Mouse (Mus musculus): Measurements from ENCODE around the gene F7. TPM values are rescaled to one million over a fixed set of nuclear protein-coding genes. Genes with fewer than 3 reads are reported as not detected.

The F7 gene
- polyA plus RNA-seq, 1 experiment: 2.0 TPM

- Histone ChIP-seq H3K27me3 (ENCODE audit: control insufficient read depth, insufficient read depth, low read length) (no peaks in the 10 kb centered on the region), H3K4me3 (ENCODE audit: control insufficient read depth, low read depth, low read length) (no peak overlapping the region), H3K36me3 (ENCODE audit: control insufficient read depth, insufficient read depth, low read length) (no peaks in the 10 kb centered on the region), H3K4me1 (ENCODE audit: control insufficient read depth, insufficient read depth, low read length) (peaks cover 6% of the 10 kb centered on the region), H3K27ac (ENCODE audit: control insufficient read depth, insufficient read depth, low read depth, low read length) (no peak overlapping the region)
- TF ChIP-seq POLR2A (IDR thresholded peaks at IDR 0.05; ENCODE audit: control insufficient read depth, low read depth, low read length): no peak
- TF ChIP-seq CTCF (IDR thresholded peaks at IDR 0.05; ENCODE audit: control insufficient read depth, insufficient read depth, insufficient replicate concordance, low read depth, low read length): no peak
Measured at GRCm38 (mm10) chr8:12984601-12985243, 41.1 kb upstream of the F7 start.

- no peak for TF ChIP-seq POLR2A (IDR thresholded peaks at IDR 0.05; ENCODE audit: control insufficient read depth, low read depth, low read length)
- no peak for TF ChIP-seq CTCF (IDR thresholded peaks at IDR 0.05; ENCODE audit: control insufficient read depth, insufficient read depth, insufficient replicate concordance, low read depth, low read length)
- no peak overlapping the region for H3K4me3 ChIP-seq (ENCODE audit: control insufficient read depth, low read depth, low read length)
- H3K36me3 ChIP-seq (ENCODE audit: control insufficient read depth, insufficient read depth, low read length): no peaks in the 10 kb centered on the region
Measured at GRCm38 (mm10) chr8:12985259-12985658, 40.6 kb upstream of the F7 start.

GRCm38 (mm10) chr8:12987571-12987970, 38.3 kb upstream of the F7 start:
- H3K4me1 ChIP-seq (ENCODE audit: control insufficient read depth, insufficient read depth, low read length): no peaks in the 10 kb centered on the region

More at GRCm38 (mm10) chr8:12985259-12985658, 40.6 kb upstream of the F7 start:
- Histone ChIP-seq H3K27me3 (ENCODE audit: control insufficient read depth, insufficient read depth, low read length) (no peaks in the 10 kb centered on the region), H3K4me1 (ENCODE audit: control insufficient read depth, insufficient read depth, low read length) (peaks cover 4% of the 10 kb centered on the region), H3K27ac (ENCODE audit: control insufficient read depth, insufficient read depth, low read depth, low read length) (no peak overlapping the region)

GRCm38 (mm10) chr8:12988722-12989430, 37.0 kb upstream of the F7 start:
- Histone ChIP-seq H3K27me3 (ENCODE audit: control insufficient read depth, insufficient read depth, low read length) (no peaks in the 10 kb centered on the region), H3K27ac (ENCODE audit: control insufficient read depth, insufficient read depth, low read depth, low read length) (no peak overlapping the region), H3K4me1 (ENCODE audit: control insufficient read depth, insufficient read depth, low read length) (no peaks in the 10 kb centered on the region), H3K4me3 (ENCODE audit: control insufficient read depth, low read depth, low read length) (no peak overlapping the region), H3K36me3 (ENCODE audit: control insufficient read depth, insufficient read depth, low read length) (no peaks in the 10 kb centered on the region)
- no peak for TF ChIP-seq POLR2A (IDR thresholded peaks at IDR 0.05; ENCODE audit: control insufficient read depth, low read depth, low read length)
- TF ChIP-seq CTCF (IDR thresholded peaks at IDR 0.05; ENCODE audit: control insufficient read depth, insufficient read depth, insufficient replicate concordance, low read depth, low read length): peak; percentile 39; the same call in 1 of the 2 replicates

More at GRCm38 (mm10) chr8:12987571-12987970, 38.3 kb upstream of the F7 start:
- Histone ChIP-seq H3K27ac (ENCODE audit: control insufficient read depth, insufficient read depth, low read depth, low read length) (no peak overlapping the region), H3K27me3 (ENCODE audit: control insufficient read depth, insufficient read depth, low read length) (no peaks in the 10 kb centered on the region), H3K36me3 (ENCODE audit: control insufficient read depth, insufficient read depth, low read length) (no peaks in the 10 kb centered on the region), H3K4me3 (ENCODE audit: control insufficient read depth, low read depth, low read length) (no peak overlapping the region)
- TF ChIP-seq CTCF (IDR thresholded peaks at IDR 0.05; ENCODE audit: control insufficient read depth, insufficient read depth, insufficient replicate concordance, low read depth, low read length) (no peak), POLR2A (IDR thresholded peaks at IDR 0.05; ENCODE audit: control insufficient read depth, low read depth, low read length) (no peak)

- Histone ChIP-seq H3K27me3 (ENCODE audit: control insufficient read depth, insufficient read depth, low read length) (no peaks in the 10 kb centered on the region), H3K4me3 (ENCODE audit: control insufficient read depth, low read depth, low read length) (no peak overlapping the region), H3K36me3 (ENCODE audit: control insufficient read depth, insufficient read depth, low read length) (no peaks in the 10 kb centered on the region), H3K4me1 (ENCODE audit: control insufficient read depth, insufficient read depth, low read length) (no peaks in the 10 kb centered on the region), H3K27ac (ENCODE audit: control insufficient read depth, insufficient read depth, low read depth, low read length) (no peak overlapping the region)
- TF ChIP-seq CTCF (IDR thresholded peaks at IDR 0.05; ENCODE audit: control insufficient read depth, insufficient read depth, insufficient replicate concordance, low read depth, low read length) (no peak), POLR2A (IDR thresholded peaks at IDR 0.05; ENCODE audit: control insufficient read depth, low read depth, low read length) (no peak)
Measured at GRCm38 (mm10) chr8:12991411-12991810, 34.4 kb upstream of the F7 start.

- no peak overlapping the region for H3K27ac ChIP-seq (ENCODE audit: control insufficient read depth, insufficient read depth, low read depth, low read length)
- H3K4me1 ChIP-seq (ENCODE audit: control insufficient read depth, insufficient read depth, low read length): no peaks in the 10 kb centered on the region
- H3K36me3 ChIP-seq (ENCODE audit: control insufficient read depth, insufficient read depth, low read length): no peaks in the 10 kb centered on the region
- H3K27me3 ChIP-seq (ENCODE audit: control insufficient read depth, insufficient read depth, low read length): no peaks in the 10 kb centered on the region
- H3K4me3 ChIP-seq (ENCODE audit: control insufficient read depth, low read depth, low read length): no peak overlapping the region
- TF ChIP-seq CTCF (IDR thresholded peaks at IDR 0.05; ENCODE audit: control insufficient read depth, insufficient read depth, insufficient replicate concordance, low read depth, low read length) (no peak), POLR2A (IDR thresholded peaks at IDR 0.05; ENCODE audit: control insufficient read depth, low read depth, low read length) (no peak)
Measured at GRCm38 (mm10) chr8:12994468-12994867, 31.4 kb upstream of the F7 start.

- H3K27ac ChIP-seq (ENCODE audit: control insufficient read depth, insufficient read depth, low read depth, low read length): no peak overlapping the region
- no peak for TF ChIP-seq POLR2A (IDR thresholded peaks at IDR 0.05; ENCODE audit: control insufficient read depth, low read depth, low read length)
- no peak for TF ChIP-seq CTCF (IDR thresholded peaks at IDR 0.05; ENCODE audit: control insufficient read depth, insufficient read depth, insufficient replicate concordance, low read depth, low read length)
- no peaks in the 10 kb centered on the region for H3K36me3 ChIP-seq (ENCODE audit: control insufficient read depth, insufficient read depth, low read length)
- no peaks in the 10 kb centered on the region for H3K4me1 ChIP-seq (ENCODE audit: control insufficient read depth, insufficient read depth, low read length)
- no peaks in the 10 kb centered on the region for H3K27me3 ChIP-seq (ENCODE audit: control insufficient read depth, insufficient read depth, low read length)
- H3K4me3 ChIP-seq (ENCODE audit: control insufficient read depth, low read depth, low read length): no peak overlapping the region
Measured at GRCm38 (mm10) chr8:12995481-12995880, 30.4 kb upstream of the F7 start.
